Mouse (Mus musculus): Measurements from ENCODE around the gene Fam229b.
A peak's percentile ranks its signal among the peaks of the same experiment; 100 is the strongest.

Gene Fam229b

DNA sequence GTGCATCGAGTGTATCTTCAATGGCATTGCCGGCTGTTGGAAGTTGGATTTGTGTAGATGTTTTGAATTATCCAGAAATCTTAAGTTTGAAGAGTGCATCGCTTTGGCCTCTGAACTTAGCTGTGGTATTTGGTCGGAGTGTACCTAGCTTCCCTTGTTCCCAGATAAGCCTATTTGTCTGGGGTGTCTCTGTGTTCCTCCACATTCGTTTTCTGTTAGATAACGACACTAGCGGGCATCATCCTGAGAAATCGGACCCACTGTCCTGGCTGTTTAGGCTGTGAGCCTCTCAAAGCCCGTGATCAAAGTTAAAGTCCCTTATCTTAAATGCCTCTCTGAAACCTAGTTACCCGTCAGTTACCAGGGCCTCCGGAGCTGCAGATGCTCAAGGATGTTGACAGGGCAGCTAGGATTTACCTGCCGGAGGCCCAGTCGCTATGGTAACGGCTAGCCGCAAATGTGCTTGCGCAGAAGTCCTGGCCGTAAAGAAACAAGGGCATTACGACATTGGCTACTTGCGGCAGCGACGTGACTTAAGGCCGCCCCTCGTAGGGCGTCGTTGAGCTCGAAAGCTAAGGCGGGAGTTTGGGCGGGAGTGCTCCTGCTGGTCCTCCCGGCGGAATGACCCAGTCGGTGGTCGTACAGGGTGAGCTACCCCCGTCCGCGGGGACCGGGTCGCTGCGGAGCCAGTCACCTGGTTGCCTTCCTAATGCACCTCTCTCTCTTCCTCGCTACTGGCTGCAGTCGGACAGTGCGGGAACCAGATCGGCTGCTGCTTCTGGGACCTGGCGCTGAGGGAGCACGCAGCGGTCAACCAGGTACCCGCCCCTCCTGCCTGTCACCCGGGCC, at the start of gene Fam229b, which contains the start of gene Tube1:
Fam229b (minus strand) TSS at position 453 of the 849 bp plus-strand sequence.
Tube1 (plus strand) TSS at position 515 of the 849 bp plus-strand sequence.
- peak; percentile 95 for DNase-seq

DNA sequence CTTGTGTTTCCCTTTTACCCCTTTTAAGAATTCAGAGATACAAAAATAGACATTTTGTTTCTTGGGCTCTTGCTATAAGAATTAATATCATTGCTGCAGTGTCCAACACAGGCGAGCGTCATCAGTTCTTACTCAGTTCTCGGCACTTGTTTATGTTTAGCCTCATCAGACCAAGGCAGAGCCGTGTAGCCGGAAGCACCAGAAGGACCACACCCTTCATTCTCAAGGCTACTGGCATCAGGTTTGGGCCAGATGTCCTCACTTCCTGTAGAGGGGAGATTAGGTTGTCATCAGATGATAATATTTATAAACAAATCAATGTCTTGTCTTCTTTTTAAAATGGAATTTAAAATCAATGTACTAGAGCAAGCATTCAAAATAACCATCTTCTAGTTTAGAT, 43.3 kb upstream of the Fam229b start:
- peak; percentile 54 for DNase-seq

GRCm38 (mm10) chr10:39173077-39173476, 39.4 kb upstream of the Fam229b start:
- DNase-seq: peak; percentile 80

DNA sequence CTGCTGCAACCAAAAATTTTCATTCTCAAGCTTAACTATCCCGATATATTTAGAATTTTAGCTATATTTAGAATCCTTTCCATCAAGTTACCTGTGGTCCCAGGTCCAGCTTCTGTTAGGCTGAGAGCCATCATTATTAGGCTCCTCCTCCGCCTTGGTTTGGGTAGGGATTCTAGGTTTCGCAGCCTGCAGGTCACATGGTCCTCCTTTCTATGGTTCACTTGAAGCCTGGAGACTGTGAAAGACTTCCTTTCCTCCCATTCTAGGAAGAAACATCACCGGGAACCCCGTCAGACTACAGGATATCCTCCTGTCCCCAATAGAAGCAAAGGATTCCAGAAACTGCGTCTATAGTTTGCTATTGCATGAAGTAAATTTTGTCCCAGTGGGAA, 38.8 kb upstream of the Fam229b start:
- no peak for DNase-seq

DNA sequence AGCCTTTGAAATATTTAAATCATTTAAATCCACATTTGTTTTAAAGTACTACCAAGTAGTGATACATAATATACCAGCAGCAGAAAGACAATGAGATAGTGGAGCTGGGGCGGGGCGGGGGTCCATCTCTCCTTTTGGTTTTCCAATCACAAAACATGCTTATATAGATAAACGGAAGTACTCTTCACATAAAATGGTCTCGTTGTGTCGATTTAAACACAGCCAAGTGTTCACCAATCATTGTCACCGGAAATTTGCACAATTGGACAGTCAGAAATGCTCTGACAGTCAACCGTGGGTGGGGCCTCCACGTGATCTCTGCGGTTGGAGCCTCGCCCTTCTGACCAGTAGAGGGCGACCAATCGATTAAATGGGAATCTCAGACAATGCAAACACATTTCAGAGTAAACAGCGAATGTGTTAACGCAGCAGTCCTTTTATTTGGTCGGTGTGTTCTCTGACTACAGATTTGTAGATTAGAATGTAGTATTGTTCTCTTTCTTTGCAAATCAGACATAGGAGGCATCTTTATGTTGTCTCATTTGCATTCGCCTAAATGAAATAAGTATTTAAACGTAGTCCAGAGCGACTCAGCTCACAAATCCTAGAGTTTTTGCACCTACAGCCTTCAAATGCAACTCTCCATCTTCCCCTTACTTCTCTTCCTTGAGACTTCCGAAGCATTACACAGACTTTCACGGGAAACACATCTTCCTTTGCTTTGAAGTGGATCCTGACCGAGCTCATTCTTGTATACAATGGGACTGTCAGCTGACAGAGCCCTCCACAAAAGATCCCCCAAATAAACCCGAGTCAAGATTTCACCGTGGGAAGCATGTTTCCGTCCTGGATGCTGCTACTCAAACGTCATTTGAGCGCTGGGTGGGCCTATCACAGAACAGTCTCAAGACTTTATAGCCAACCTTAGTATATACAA, 38.2 kb upstream of the Fam229b start:
- DNase-seq: peak; percentile 95

- DNase-seq: peak; percentile 94
These were observed 37.4 kb upstream of the Fam229b start for GRCm38 (mm10) chr10:39171134-39171533.

GRCm38 (mm10) chr10:39170706-39171105, 37.0 kb upstream of the Fam229b start:
- no peak for DNase-seq

DNA sequence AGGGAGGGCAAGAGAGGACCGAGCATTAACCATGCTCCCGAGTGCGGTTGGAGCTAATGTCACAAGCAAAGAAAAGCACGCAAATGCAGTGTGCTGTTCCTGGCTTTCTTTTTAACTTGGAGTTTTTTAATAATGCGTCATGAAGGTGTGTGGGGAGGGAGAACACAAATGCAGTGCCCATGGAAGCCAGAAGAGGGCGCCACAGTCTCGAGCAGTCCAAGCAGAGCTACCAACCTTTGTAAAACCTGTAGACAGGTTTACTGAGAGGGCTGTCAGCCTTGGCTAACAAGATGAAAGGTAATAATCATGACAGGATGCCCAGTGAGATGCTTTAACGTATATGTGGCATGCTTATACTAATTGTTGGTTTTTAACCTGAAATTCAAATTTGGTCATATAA, 36.5 kb upstream of the Fam229b start:
- peak; percentile 80 for DNase-seq

- DNase-seq: no peak
These were observed 35.9 kb upstream of the Fam229b start for GRCm38 (mm10) chr10:39169642-39170041.

DNA sequence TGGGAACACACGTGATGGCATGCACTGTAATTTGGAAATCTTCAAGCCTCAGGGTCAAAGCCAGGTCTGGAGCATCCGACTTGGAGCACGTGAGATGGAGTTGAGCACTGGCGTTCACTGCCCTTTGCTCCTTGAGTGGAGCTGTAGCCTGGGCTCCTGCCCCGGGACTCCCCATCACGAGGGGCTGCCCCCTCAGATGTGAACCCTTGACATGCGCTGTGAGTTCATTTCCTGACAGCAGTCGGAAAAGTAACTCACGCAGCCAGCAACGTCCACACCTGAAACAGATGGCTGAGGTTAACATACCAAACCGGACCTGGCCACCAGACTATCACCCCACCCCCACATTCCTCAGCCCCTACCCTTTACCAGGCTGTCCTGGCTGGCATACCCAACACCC, 33.9 kb upstream of the Fam229b start:
- DNase-seq: no peak

- DNase-seq: peak; percentile 71
These were observed 32.0 kb upstream of the Fam229b start for GRCm38 (mm10) chr10:39165632-39166115.

DNA sequence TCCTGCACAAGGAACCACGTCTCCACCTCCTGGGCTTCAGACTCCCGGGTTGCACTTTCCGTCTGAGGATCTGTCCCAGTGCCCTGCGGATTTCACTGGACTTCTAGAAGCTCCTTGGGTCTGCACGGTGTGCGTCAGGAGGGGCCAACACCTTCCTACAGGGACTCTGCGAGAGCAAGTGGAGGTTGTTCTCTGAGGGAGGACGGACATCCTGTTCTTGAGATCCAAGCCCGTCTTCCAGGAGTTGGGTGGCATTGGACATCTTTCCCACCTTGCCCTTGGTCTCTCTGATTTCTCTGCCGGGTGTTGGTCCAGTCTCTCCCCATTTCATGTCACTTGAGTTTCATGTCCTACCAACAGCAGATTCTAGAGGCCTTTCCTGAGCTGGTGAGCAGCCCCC, 30.0 kb upstream of the Fam229b start, which contains the start of gene Ccn6:
Ccn6 (minus strand) TSS at position 101 of the 400 bp plus-strand sequence.
- DNase-seq: no peak

DNA sequence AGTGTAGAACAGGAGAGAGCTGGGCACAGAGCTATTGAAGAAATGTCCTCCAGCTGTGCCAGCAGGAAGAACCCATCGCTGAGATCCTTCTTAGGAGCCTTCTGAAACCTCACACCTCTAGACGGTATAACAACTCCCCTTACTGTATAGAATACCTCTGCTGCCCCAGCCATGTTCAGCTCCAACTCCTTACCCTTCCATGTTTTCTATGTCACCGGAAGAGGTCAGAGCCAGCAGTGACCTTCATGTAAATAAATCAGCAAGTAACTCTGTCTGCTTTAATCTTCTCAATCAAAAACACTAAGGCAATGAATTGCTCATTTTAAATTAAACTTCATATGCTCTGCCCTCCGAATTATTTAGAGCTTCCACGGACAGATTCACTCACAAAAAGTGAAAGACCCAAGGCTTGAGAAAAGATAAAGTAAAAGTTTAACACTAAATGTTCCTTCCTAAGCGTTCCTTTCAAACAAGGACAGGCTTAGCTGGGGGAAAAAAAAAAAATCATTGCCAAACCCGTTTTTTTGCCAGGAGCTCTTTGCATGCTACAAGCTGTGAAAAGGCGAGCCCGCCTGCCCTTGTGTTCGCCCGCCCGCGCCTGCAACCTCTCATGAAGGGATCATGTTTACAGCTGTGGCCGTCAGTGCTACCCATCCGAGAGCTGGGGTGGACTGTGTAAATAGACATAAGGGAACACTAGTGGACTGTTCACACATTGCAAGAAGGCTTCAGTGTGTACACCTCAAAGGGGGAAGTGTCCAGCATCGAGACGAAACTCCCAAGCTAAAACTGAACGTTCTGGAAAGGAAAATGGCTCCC, 29.2 kb upstream of the Fam229b start:
- peak; percentile 40 for DNase-seq

DNA sequence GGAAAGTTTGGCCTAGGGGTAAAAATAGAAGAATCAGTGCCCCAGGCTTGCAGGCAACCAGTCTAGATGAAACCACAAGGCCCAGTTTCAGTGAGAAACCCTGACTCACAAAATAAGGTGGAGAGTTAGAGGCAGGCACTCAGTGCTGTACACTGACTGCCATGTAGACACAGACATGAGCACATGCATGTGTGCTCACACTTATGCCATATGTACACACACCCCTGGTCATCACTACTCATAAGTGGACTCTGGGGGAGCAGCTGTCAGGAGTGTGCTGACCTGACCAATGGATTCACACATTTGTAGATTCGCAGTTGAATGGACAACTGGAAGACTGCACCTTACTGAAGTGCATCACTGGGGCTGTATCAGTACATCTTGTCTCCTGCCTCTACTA, 27.7 kb upstream of the Fam229b start:
- DNase-seq: no peak

DNA sequence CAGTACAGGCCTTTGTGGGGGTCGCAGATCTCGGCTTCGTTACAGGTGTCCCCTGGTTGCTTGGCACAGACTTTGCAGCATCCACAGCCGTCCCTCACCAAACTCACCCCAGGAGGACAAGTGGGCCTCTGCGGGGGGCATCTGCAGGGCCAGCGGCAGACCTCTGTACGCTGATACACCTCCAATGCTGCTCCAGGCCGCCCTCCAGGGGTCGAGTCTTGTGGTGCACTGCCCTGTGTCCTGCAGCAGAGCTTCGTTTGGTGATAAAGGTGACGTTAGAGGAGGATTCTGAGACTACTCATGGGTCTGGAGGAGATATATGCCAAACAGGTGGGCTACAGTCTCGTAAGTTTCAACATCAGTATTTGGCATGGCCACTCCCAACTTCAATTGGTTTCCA, 24.6 kb upstream of the Fam229b start:
- DNase-seq: no peak

DNA sequence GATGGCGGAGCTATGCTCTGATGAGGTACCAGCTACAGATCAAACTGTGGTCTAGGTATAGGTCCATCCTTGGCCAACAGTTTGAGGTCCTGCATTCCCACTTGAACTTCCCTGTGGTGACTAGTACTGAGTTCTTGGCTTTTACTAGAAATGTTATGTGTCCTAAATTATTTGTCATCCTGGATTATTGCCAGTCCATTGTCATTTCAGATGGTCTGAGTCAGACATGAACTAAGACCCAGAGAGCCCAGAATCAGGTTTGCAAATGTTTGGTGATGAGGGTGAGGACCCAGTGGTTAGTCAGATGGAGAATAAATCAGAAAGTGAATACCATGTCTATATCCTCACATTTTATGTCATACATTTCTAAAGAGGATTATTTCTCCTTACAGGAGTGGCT, 23.6 kb upstream of the Fam229b start:
- DNase-seq: no peak

DNA sequence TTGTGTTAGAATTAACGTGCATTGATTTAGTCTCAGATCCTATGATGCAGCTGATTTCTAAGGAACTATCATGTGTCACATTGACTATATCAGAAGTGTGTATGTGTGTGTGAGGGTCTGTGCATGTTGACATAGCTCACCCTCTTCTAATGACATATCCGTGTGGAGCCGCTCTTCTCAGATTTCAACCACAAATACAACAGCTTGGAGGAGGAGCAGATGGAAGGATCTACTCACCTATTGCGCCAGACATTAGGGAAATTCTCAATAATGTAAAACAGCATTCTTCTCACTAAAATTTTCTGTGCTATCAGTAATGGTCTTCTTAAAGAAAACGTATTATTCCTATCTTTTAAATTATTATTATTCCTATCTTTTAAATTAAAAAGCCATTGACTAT, 23.0 kb upstream of the Fam229b start:
- DNase-seq: no peak

DNA sequence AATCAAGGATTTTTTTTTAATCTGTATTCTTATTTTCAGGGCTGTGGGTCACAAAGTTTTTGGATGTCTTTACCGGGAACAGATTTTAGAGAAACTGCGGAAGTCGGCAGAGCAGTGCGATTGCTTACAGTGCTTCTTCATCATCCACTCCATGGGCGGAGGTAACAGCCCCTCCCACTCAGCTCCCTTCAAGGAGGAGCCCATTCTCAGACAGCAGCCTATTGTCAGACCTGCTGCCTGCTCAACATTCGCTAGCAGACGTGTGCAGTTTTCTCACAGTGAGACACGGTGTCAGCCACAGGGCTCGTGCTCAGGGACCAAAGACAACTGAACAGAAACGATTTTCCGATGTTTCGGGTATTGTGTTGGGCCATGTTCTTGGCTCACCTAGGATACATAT, 8.5 kb upstream of the Fam229b start:
- no peak for DNase-seq

GRCm38 (mm10) chr10:39141401-39141800, 7.7 kb upstream of the Fam229b start:
- DNase-seq: no peak

GRCm38 (mm10) chr10:39140843-39141242, 7.1 kb upstream of the Fam229b start:
- no peak for DNase-seq

- DNase-seq: no peak
These were observed 5.0 kb upstream of the Fam229b start for GRCm38 (mm10) chr10:39138761-39139160.

DNA sequence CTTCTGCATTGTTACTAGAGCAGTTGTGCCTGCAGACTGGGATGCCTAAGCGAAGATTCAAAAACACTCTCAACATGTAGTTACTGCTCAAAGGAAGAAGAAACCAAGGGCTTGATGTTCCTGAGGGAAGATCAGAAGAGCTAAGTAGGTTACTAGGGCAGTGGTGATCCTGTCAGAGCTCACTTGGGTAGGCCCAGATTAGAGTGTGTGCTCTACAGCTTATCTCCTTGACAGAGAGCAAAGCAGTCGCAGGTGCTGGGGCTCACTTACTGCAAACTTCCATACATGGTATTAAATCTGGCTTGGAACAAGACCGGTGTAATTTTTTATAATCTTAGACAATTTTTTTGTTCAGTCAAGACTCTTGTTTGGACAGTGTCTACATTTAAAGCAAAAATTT, 4.1 kb upstream of the Fam229b start:
- DNase-seq: no peak

GRCm38 (mm10) chr10:39121412-39121811, 12.3 kb downstream of the Fam229b start:
- DNase-seq: no peak

Measured in lung, postnatal 10 days (tissue).